Mouse (Mus musculus): ENCODE measurements around the gene Hif3a. TPM values are rescaled to one million over a fixed set of nuclear protein-coding genes. Genes with fewer than 3 reads are reported as not detected.
"Not testable (repeated sequence)": the region's sequence is repeated elsewhere in the genome, so short reads cannot be mapped to it uniquely, and the experiment has no call there.

Gene Hif3a
- 1 to 10 TPM; 1.6 to 2.7 TPM for total RNA-seq (2021)
- long read RNA-seq, experiment 1, result 0 reads
- long read RNA-seq, experiment 2, partial matches to known transcripts, result 0 of 1 reads
- long read RNA-seq, experiment 2, other reads (novel, unspliced or antisense), result 1 of 1 reads

GRCm38 (mm10) chr7:17062389-17062788 is at the start of gene Hif3a:
Gene Hif3a (minus strand): TSS chr7:17062427.
- peak; percentile 27 to 50 for DNase-seq

GRCm38 (mm10) chr7:17101631-17102030 is 39.4 kb upstream of the Hif3a start:
- DNase-seq, result peak; percentile 36 to 48

GRCm38 (mm10) chr7:17091280-17091679 is 29.1 kb upstream of the Hif3a start:
- peak; percentile 13 to 28 for DNase-seq

GRCm38 (mm10) chr7:17090058-17090585 is 27.9 kb upstream of the Hif3a start:
- DNase-seq, result peak; percentile 48 to 50

GRCm38 (mm10) chr7:17087731-17088130 is 25.5 kb upstream of the Hif3a start:
- peak; percentile 24 to 29 for DNase-seq

- DNase-seq, result no peak
These were observed 20.5 kb upstream of the Hif3a start for GRCm38 (mm10) chr7:17082766-17083165.

GRCm38 (mm10) chr7:17078076-17078654 is 15.9 kb upstream of the Hif3a start:
- no peak for DNase-seq

- peak in 1 of 2 experiments; percentile 11 for DNase-seq
These were observed 14.3 kb upstream of the Hif3a start for GRCm38 (mm10) chr7:17076542-17076941.

- peak; percentile 73 to 74 for DNase-seq
These were observed 11.8 kb upstream of the Hif3a start, which contains the start of gene Psg16 for GRCm38 (mm10) chr7:17073904-17074615. Gene Psg16 (plus strand): TSS chr7:17074040.

- no peak for DNase-seq
These were observed 11.3 kb upstream of the Hif3a start for GRCm38 (mm10) chr7:17073513-17073903.

GRCm38 (mm10) chr7:17067651-17068050 is 5.4 kb upstream of the Hif3a start:
- DNase-seq, result not testable (repeated sequence)

- DNase-seq, result no peak
These were observed 4.8 kb upstream of the Hif3a start for GRCm38 (mm10) chr7:17067000-17067399.

- peak; percentile 82 to 84 for DNase-seq
These were observed 4.2 kb upstream of the Hif3a start for GRCm38 (mm10) chr7:17066412-17066811.

- no peak for DNase-seq
These were observed 3.4 kb upstream of the Hif3a start for GRCm38 (mm10) chr7:17065620-17066019.

- no peak for DNase-seq
These were observed 618 bp upstream of the Hif3a start for GRCm38 (mm10) chr7:17062845-17063244.

- peak; percentile 38 to 42 for DNase-seq
These were observed 1.2 kb downstream of the Hif3a start for GRCm38 (mm10) chr7:17060782-17061605.

- DNase-seq, result peak; percentile 96 to 97
These were observed 2.0 kb downstream of the Hif3a start for GRCm38 (mm10) chr7:17060031-17060781.

GRCm38 (mm10) chr7:17059463-17059844 is 2.8 kb downstream of the Hif3a start:
- no peak for DNase-seq

- no peak for DNase-seq
These were observed 3.3 kb downstream of the Hif3a start for GRCm38 (mm10) chr7:17058816-17059462.

GRCm38 (mm10) chr7:17058071-17058689 is 4.0 kb downstream of the Hif3a start:
- peak; percentile 54 to 68 for DNase-seq

All from adrenal gland, postnatal 36 days (tissue).